17 mouse cellular contexts compared by ENCODE assay signal in genomic region chr6:119204286-119204685, GRCm38 (mm10). TPM values are rescaled to one million over a fixed set of nuclear protein-coding genes. Genes with fewer than 3 reads are reported as not detected.
"Had no signal": no experiment of that assay in that cellular context is flagged by ENCODE, and none has a peak within 500 bp of the region (broad histone marks: within the 10 kb centered on the region; RNA-seq: fewer than 3 reads in every experiment).

No protein-coding gene starts in this region.

- ATAC-seq: liver, postnatal 0 days; midbrain, embryonic 15.5 days had no signal

- H3K9ac ChIP-seq: limb, embryonic 12.5 days; liver, embryonic 13.5 days; liver, postnatal 0 days; midbrain, embryonic 15.5 days; neural tube, embryonic 12.5 days; stomach, embryonic 15.5 days had no signal

- H3K4me2 ChIP-seq: limb, embryonic 12.5 days; liver, embryonic 13.5 days; midbrain, embryonic 11.5 days; midbrain, embryonic 15.5 days; neural tube, embryonic 12.5 days; stomach, embryonic 15.5 days had no signal

- DNase-seq: kidney, adult 9 months; kidney, postnatal 36 days; liver; liver, embryonic 13.5 days; liver, postnatal 0 days; lung, postnatal 14 days; thymus, postnatal 4 days had no signal

- H3K27ac ChIP-seq: kidney, postnatal 0 days; layer of hippocampus, adult 2 months; limb, embryonic 12.5 days; liver, embryonic 13.5 days; macrophage; midbrain, embryonic 15.5 days; neural tube, embryonic 12.5 days; stomach, embryonic 15.5 days had no signal

- H3K4me3 ChIP-seq: layer of hippocampus, adult 2 months; limb, embryonic 12.5 days; liver, embryonic 13.5 days; megakaryocyte, embryonic 14.5 days; midbrain, embryonic 15.5 days; neural tube, embryonic 12.5 days; stomach, embryonic 15.5 days had no signal

- H3K4me1 ChIP-seq: stomach, embryonic 15.5 days had no signal

- H3K9me3 ChIP-seq: limb, embryonic 12.5 days; liver, embryonic 13.5 days; megakaryocyte, embryonic 14.5 days; midbrain, embryonic 15.5 days; neural tube, embryonic 12.5 days; stomach, embryonic 15.5 days had no signal

- H3K27me3 ChIP-seq: limb, embryonic 12.5 days; liver, embryonic 13.5 days; megakaryocyte, embryonic 14.5 days; midbrain, embryonic 15.5 days; neural tube, embryonic 12.5 days; stomach, embryonic 15.5 days had no signal

RNA-seq across cellular contexts. Expression of gene Cacna1c, which starts 8.1 kb away (rescaled TPM):
- total RNA-seq: monocyte, adult 5-6 weeks had no signal
- polyA plus RNA-seq: macrophage had no signal

RNA-seq across cellular contexts. Expression of gene Cacna2d4, which starts 32.0 kb away (rescaled TPM):
- polyA plus RNA-seq: kidney, postnatal 0 days; limb, embryonic 12.5 days; liver, embryonic 13.5 days; macrophage had no signal
